Comparison of ENCODE assay signal across 22 mouse cellular contexts in the genomic region with DNA sequence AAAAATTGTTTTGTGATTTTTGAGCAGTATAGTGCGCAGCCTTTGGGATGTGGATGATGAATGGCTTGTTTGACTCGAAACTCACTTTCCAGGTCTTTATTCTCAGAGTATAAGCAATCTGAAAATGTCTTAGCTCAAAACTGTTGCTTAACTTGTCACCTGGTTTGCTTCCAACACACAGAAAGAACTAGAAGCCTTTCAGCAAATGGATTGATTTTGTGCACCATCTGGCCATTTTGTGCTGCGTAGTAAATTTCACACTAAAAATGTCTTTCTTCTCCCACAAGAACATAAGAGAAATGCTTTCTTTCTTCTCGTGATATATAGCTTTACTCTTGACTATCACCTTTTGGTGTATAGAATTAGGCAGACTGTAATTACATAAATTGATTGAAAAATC.
A peak's percentile ranks its signal among the peaks of the same experiment; 100 is the strongest.
DNase-seq lines count a peak whose midpoint lies in the region; ATAC-seq lines count a peak whose summit lies in the region.
"Had no signal": no experiment of that assay in that cellular context is flagged by ENCODE, and none has a peak within 500 bp of the region (broad histone marks: within the 10 kb centered on the region; RNA-seq: fewer than 3 reads in every experiment).

No protein-coding gene starts in this region.

- no peak for DNase-seq in frontal cortex, postnatal 25 days (ENCODE audit: low spot score in 2 of 2)
- DNase-seq in layer of hippocampus, adult 9-11 months, result peak; percentile 27
- no peak for DNase-seq in layer of hippocampus, postnatal 25 days (ENCODE audit: extremely low spot score in 1 of 2, low spot score in 1 of 2)
- DNase-seq in A20 (ENCODE audit: low read depth, low spot score), result peak; percentile 13
- peak; percentile 37 for DNase-seq in brain, embryonic 18.5 days (ENCODE audit: low read depth, low spot score)
- DNase-seq in embryo, embryonic 10 days (ENCODE audit: low spot score), result no peak
- DNase-seq: adrenal gland, postnatal 14 days; cerebellum, adult 8-10 months; cerebellum, postnatal 25 days; gastrocnemius, postnatal 10 days; heart, postnatal 14 days; kidney, adult 11 months; kidney, postnatal 25 days; lung, embryonic 14.5 days; lung, postnatal 14 days; retina, postnatal 1 day; thymus, postnatal 4 days had no signal

- ATAC-seq in frontal cortex, adult (ENCODE audit: low TSS enrichment), result peak; percentile 45; the same call in 1 of the 2 replicates
- ATAC-seq: CD4-positive, CD25-positive, alpha-beta regulatory T cell, adult 4 months; forebrain, embryonic 16.5 days; inflammation-experienced regulatory T-cells, adult 6 months; midbrain, embryonic 15.5 days had no signal

Comparison
In these comparisons a context has a peak if more than half of its experiments do, and no peak if none do; other contexts are left out.
1. DNase-seq: peak in layer of hippocampus, adult 9-11 months (single experiment), A20 (single experiment) and brain, embryonic 18.5 days (single experiment); none in frontal cortex, postnatal 25 days (0 of 2), layer of hippocampus, postnatal 25 days (0 of 2) and embryo, embryonic 10 days (single experiment).